Comparison of ENCODE assay signal across 12 mouse cellular contexts in genomic region chr1:186223417-186223816, GRCm38 (mm10).
DNase-seq lines count a peak whose midpoint lies in the region; ATAC-seq and TF ChIP-seq lines count a peak whose summit lies in the region.
"Had no signal": no experiment of that assay in that cellular context is flagged by ENCODE, and none has a peak within 500 bp of the region (broad histone marks: within the 10 kb centered on the region; RNA-seq: fewer than 3 reads in every experiment).

No protein-coding gene starts in this region.

- 18% methylated on average over 7 of the region's 7 CpGs for WGBS in heart, embryonic 14.5 days
- WGBS in embryonic facial prominence, embryonic 10.5 days, result 20% methylated on average over 7 of the region's 7 CpGs
- WGBS in limb, embryonic 14.5 days, result 39% methylated on average over 7 of the region's 7 CpGs
- WGBS in cerebellum, adult 2 months, result 20% methylated on average over 7 of the region's 7 CpGs

- no peak for DNase-seq in heart, postnatal 25 days (ENCODE audit: low spot score)
- peak; percentile 95 for DNase-seq in MN1 (ENCODE audit: low spot score)
- peak; percentile 66 for DNase-seq in embryonic facial prominence, embryonic 10.5 days (ENCODE audit: low spot score)
- DNase-seq in limb, embryonic 14.5 days (ENCODE audit: low spot score), result no peak
- no peak for DNase-seq in cerebellum, adult 2 months
- DNase-seq in adrenal gland, adult 2 months, result no peak
- no peak for DNase-seq in testis, postnatal 10 days (ENCODE audit: low spot score)
- DNase-seq: adrenal gland, adult 8-10 months; cerebellum, adult 8-10 months; kidney, adult 9 months; lung, postnatal 36 days had no signal

- no peak overlapping the region for H3K4me3 ChIP-seq in heart, embryonic 14.5 days (ENCODE audit: control insufficient read depth in 1 of 2, insufficient read depth in 1 of 2, low read depth in 1 of 2, low read length in 2 of 2)
- no peak overlapping the region for H3K4me3 ChIP-seq in embryonic facial prominence, embryonic 10.5 days
- no peak overlapping the region for H3K4me3 ChIP-seq in limb, embryonic 14.5 days (replicated peaks; ENCODE audit: low read length)
- H3K4me3 ChIP-seq in cerebellum, adult 2 months (replicated peaks; ENCODE audit: insufficient read depth, low read depth, low read length), result no peak overlapping the region

- intact Hi-C loops in heart, postnatal 25 days (cut with DNase I), result no loop called here

- peak overlapping the region; percentile 27; the same call in 1 of the 2 replicates for H3K4me2 ChIP-seq in heart, embryonic 14.5 days (ENCODE audit: low read length)
- no peak overlapping the region for H3K4me2 ChIP-seq in limb, embryonic 14.5 days (replicated peaks; ENCODE audit: low read depth, low read length, severe bottlenecking)

- no peak for ATAC-seq in heart, embryonic 14.5 days (ENCODE audit: insufficient number of reproducible peaks, insufficient read depth, low FRiP score, low read depth)
- ATAC-seq in limb, embryonic 14.5 days (ENCODE audit: low FRiP score, low read depth), result peak; percentile 60

- H3K9me3 ChIP-seq in heart, embryonic 14.5 days (ENCODE audit: control insufficient read depth, low read length), result no peaks in the 10 kb centered on the region
- H3K9me3 ChIP-seq in embryonic facial prominence, embryonic 10.5 days, result peaks cover 2% of the 10 kb centered on the region; the same call in 1 of the 2 replicates
- no peaks in the 10 kb centered on the region for H3K9me3 ChIP-seq in limb, embryonic 14.5 days (ENCODE audit: control insufficient read depth, low read length)

- H3K4me1 ChIP-seq in heart, embryonic 14.5 days (ENCODE audit: control insufficient read depth in 2 of 2, insufficient read depth in 2 of 2, low read length in 2 of 2), result peaks cover 7 to 11% of the 10 kb centered on the region in 2 experiments
- H3K4me1 ChIP-seq in embryonic facial prominence, embryonic 10.5 days, result peaks cover 27% of the 10 kb centered on the region
- H3K4me1 ChIP-seq in limb, embryonic 14.5 days (ENCODE audit: control insufficient read depth, insufficient read depth, low read length), result peaks cover 15% of the 10 kb centered on the region
- H3K4me1 ChIP-seq in cerebellum, adult 2 months (ENCODE audit: control insufficient read depth, insufficient read depth, low read length), result no peaks in the 10 kb centered on the region

- H3K27me3 ChIP-seq in heart, embryonic 14.5 days (ENCODE audit: control insufficient read depth, insufficient read depth, low read length), result no peaks in the 10 kb centered on the region
- H3K27me3 ChIP-seq in embryonic facial prominence, embryonic 10.5 days (replicated peaks; ENCODE audit: low read depth, poor library complexity, severe bottlenecking), result no peaks in the 10 kb centered on the region
- H3K27me3 ChIP-seq in limb, embryonic 14.5 days (ENCODE audit: control insufficient read depth, insufficient read depth, low read length), result no peaks in the 10 kb centered on the region
- no peaks in the 10 kb centered on the region for H3K27me3 ChIP-seq in cerebellum, adult 2 months (ENCODE audit: control insufficient read depth, insufficient read depth, low read length)

- peak overlapping the region; percentile 23 to 37; a peak in 2 of 4 replicates for H3K27ac ChIP-seq in heart, embryonic 14.5 days (replicated peaks in 1 of 2; ENCODE audit: control insufficient read depth in 1 of 2, insufficient read depth in 1 of 2, low read depth in 2 of 2, low read length in 2 of 2)
- H3K27ac ChIP-seq in embryonic facial prominence, embryonic 10.5 days (replicated peaks), result peak overlapping the region; percentile 77
- no peak overlapping the region; the same call in 1 of the 2 replicates for H3K27ac ChIP-seq in limb, embryonic 14.5 days (replicated peaks; ENCODE audit: low read depth, low read length)
- no peak overlapping the region for H3K27ac ChIP-seq in cerebellum, adult 2 months (ENCODE audit: insufficient read depth, low read length)

- TF ChIP-seq POLR2A in limb, embryonic 14.5 days (IDR thresholded peaks at IDR 0.05; ENCODE audit: borderline replicate concordance, extremely low read depth, insufficient read depth, insufficient read length), result no peak
- no peak for TF ChIP-seq POLR2A in cerebellum, adult 2 months (IDR thresholded peaks at IDR 0.05; ENCODE audit: borderline replicate concordance, insufficient read depth, low read length)

- H3K9ac ChIP-seq in heart, embryonic 14.5 days (ENCODE audit: low read length), result peak overlapping the region; percentile 13; the same call in 1 of the 2 replicates
- H3K9ac ChIP-seq in limb, embryonic 14.5 days (ENCODE audit: low read depth, low read length, severe bottlenecking), result no peak overlapping the region

- no peak for TF ChIP-seq CTCF in cerebellum, adult 2 months (IDR thresholded peaks at IDR 0.05; ENCODE audit: borderline replicate concordance, insufficient read depth, low read depth, low read length)

- no peaks in the 10 kb centered on the region for H3K36me3 ChIP-seq in heart, embryonic 14.5 days (ENCODE audit: control insufficient read depth, insufficient read depth, low read length)
- H3K36me3 ChIP-seq in embryonic facial prominence, embryonic 10.5 days (replicated peaks), result no peaks in the 10 kb centered on the region
- no peaks in the 10 kb centered on the region for H3K36me3 ChIP-seq in limb, embryonic 14.5 days (ENCODE audit: control insufficient read depth, insufficient read depth, low read length)

Comparison
In these comparisons a context has a peak if more than half of its experiments do, and no peak if none do; other contexts are left out.
1. H3K27ac ChIP-seq: peak in heart, embryonic 14.5 days (2 of 2) and embryonic facial prominence, embryonic 10.5 days (single experiment); none in limb, embryonic 14.5 days (single experiment) and cerebellum, adult 2 months (single experiment).
2. DNase-seq: peak in MN1 (single experiment) and embryonic facial prominence, embryonic 10.5 days (single experiment); none in heart, postnatal 25 days (single experiment), limb, embryonic 14.5 days (single experiment), cerebellum, adult 2 months (0 of 2), adrenal gland, adult 2 months (single experiment) and testis, postnatal 10 days (single experiment).